Mouse (Mus musculus) stomach, postnatal 0 days (tissue): Measurements from ENCODE around the gene Adcy5.

Experiments used
- CTCF ChIP-seq: IDR thresholded peaks from 2 replicates; pipeline ENCODE4 v1.5.1; 2016; ENCODE audit warnings: antibody characterized with exemption, low read depth, mild to moderate bottlenecking, moderate library complexity
- EP300 ChIP-seq: optimal IDR thresholded peaks from 2 replicates; pipeline ENCODE3; 2016; ENCODE audit warnings: antibody characterized with exemption

DNA sequence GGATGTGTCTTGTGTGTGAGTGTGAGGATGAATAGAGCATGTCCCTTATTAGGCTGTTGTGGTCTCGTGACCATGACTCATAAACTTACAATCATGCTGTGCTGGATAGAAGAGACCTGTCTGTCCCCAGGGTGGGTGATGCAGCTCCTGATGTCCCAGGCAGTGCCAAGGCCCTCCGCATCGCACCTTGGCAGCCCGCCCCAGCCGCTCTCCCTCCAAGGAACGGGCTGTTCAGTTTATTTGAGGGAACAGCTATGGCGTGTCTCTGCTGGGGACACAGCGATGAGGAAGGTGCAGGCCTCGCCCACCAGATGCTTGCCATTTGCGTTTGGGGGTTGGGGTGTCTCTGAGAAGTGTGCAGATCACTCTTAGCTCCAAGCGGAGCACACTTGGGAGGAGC, 28.5 kb downstream of the Adcy5 start:
- TF ChIP-seq CTCF (no peak), EP300 (no peak)
